Mouse (Mus musculus) heart, embryonic 16.5 days (tissue): ENCODE data around the gene Gngt2. TPM values are rescaled to one million over a fixed set of nuclear protein-coding genes. Genes with fewer than 3 reads are reported as not detected.

ENCODE experiments used
- ATAC-seq: fragments of 200-750 bp; cut with Nextera tagmentation; replicated peaks from 2 replicates; pipeline ENCODE4 v1.8.0; 2017; ENCODE audit warnings: moderate number of reproducible peaks; ENCODE audit not compliant: insufficient read depth, low FRiP score; ENCODE audit errors: extremely low read depth
- H3K27ac ChIP-seq: fragments of 300-500 bp; sonication (generic); 2 replicates; pipeline ENCODE4 v1.5.1; 2014; ENCODE audit warnings: mild to moderate bottlenecking, low read length, control low read depth, moderate library complexity
- H3K27me3 ChIP-seq: fragments of 300-500 bp; sonication (generic); 2 replicates; pipeline ENCODE4 v1.6.1; 2014; ENCODE audit warnings: low read length, mixed read lengths; ENCODE audit not compliant: control insufficient read depth, insufficient read depth
- H3K36me3 ChIP-seq: fragments of 300-500 bp; sonication (generic); 2 replicates; pipeline ENCODE4 v1.6.1; 2014; ENCODE audit not compliant: control insufficient read depth, insufficient read depth
- H3K4me1 ChIP-seq: fragments of 300-500 bp; sonication (generic); 2 replicates; pipeline ENCODE4 v1.6.1; 2014; ENCODE audit warnings: low read length, mixed read lengths; ENCODE audit not compliant: control insufficient read depth, insufficient read depth
- H3K4me2 ChIP-seq: fragments of 300-500 bp; sonication (generic); 2 replicates; pipeline ENCODE4 v1.6.1; 2014; ENCODE audit warnings: low read depth, mild to moderate bottlenecking, control low read depth, low read length
- H3K4me3 ChIP-seq: fragments of 300-500 bp; sonication (generic); 2 replicates; pipeline ENCODE4 v1.5.1; 2014; ENCODE audit warnings: mild to moderate bottlenecking, control low read depth, low read length
- H3K9ac ChIP-seq: fragments of 300-500 bp; sonication (generic); 2 replicates; pipeline ENCODE4 v1.6.1; 2014; ENCODE audit warnings: low read length, control low read depth
- H3K9me3 ChIP-seq: fragments of 300-500 bp; sonication (generic); replicated peaks from 2 replicates; pipeline ENCODE4 v1.6.1; 2016; ENCODE audit warnings: low read length; ENCODE audit not compliant: control insufficient read depth
- WGBS: fragments of 180-500 bp; shearing (Covaris S2); extraction: QIAGEN DNeasy Blood & Tissue Kit; methylation state at CpG from one replicate; pipeline ENCODE4 v1.1.7; 2014; 5-methylcytosine and 5-hydroxymethylcytosine counted together
- polyA plus RNA-seq: library from polyadenylated mRNA; unstranded; fragments of >200 nt; fragmentation: Nextera tagmentation; extraction: Ambion mirVana; gene quantifications from 2 replicates; pipeline ENCODE4 v1.2.1, GENCODE M21; 2015

The Gngt2 gene
- polyA plus RNA-seq, 1 experiment from 2014 or later, result 34.7 TPM

DNA sequence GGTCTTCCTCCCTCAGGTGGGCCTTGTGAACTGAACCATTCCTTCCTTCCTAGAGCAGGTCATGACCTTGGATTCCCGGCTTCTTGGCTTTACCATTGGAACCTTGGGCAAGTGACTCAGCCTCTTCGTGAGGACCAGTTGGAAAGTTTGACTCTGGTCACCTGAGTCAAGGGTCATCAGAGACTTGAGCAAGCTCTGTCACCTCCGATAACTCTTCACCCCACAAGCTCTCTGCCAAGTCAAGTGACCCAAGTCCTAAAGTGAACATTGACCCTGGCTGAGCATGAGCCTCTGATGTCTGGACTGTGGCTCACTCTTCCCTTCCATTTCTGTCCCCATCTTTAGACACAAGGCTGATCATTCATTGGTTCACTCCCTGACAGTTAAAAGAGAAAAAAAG is 15.5 kb upstream of the Gngt2 start:
- H3K4me1 ChIP-seq, result peaks cover 12% of the 10 kb centered on the region
- H3K4me2 ChIP-seq, result no peak overlapping the region
- no peak overlapping the region for H3K9ac ChIP-seq
- 89% methylated on average over 3 of the region's 3 CpGs for WGBS
- no peak for ATAC-seq
- H3K27me3 ChIP-seq, result no peaks in the 10 kb centered on the region
- H3K9me3 ChIP-seq, result no peaks in the 10 kb centered on the region
- no peaks in the 10 kb centered on the region for H3K36me3 ChIP-seq
- H3K27ac ChIP-seq, result no peak overlapping the region
- H3K4me3 ChIP-seq, result no peak overlapping the region

DNA sequence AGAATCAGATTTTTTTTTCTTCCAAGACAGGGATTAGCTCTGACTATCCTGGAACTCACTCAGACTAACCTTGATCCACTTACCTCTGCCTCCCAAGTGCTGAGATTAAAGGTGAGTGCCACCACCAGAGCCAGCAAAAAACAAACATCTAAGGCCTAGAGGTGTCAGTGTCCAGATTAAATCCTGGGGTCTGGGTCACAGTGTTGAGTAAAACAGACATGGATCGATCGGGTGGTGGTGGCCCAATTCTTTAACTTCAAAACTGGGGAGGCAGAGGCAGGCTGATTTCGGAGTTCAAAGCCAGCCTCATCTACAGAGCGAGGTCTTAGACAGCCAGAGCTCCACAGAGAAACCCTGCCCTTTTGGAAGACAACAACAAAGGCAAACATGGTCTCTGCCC is 14.6 kb upstream of the Gngt2 start:
- Histone ChIP-seq H3K36me3 (no peaks in the 10 kb centered on the region), H3K4me1 (peaks cover 20% of the 10 kb centered on the region), H3K4me2 (no peak overlapping the region), H3K9ac (no peak overlapping the region), H3K9me3 (no peaks in the 10 kb centered on the region), H3K27ac (no peak overlapping the region), H3K27me3 (no peaks in the 10 kb centered on the region), H3K4me3 (no peak overlapping the region)
- no peak for ATAC-seq
- 92% methylated on average over 4 of the region's 4 CpGs for WGBS

- under 1% methylated on average over 76 of the region's 78 CpGs for WGBS
- peak; percentile 95 for ATAC-seq
- Histone ChIP-seq H3K9ac (peak within 1 kb of the TSS; percentile 73), H3K27ac (peak within 1 kb of the TSS; percentile 74), H3K9me3 (no peaks in the 10 kb centered on the region), H3K27me3 (peaks cover 9% of the 10 kb centered on the region), H3K4me2 (peak within 1 kb of the TSS; percentile 79), H3K36me3 (no peaks in the 10 kb centered on the region), H3K4me3 (peak within 1 kb of the TSS; percentile 63), H3K4me1 (peaks cover 20% of the 10 kb centered on the region)
These were observed 12.7 kb upstream of the Gngt2 start, which contains the start of gene Phospho1 for GRCm38 (mm10) chr11:95824071-95824876. TSS of gene Phospho1 (plus strand) at chr11:95824499.

GRCm38 (mm10) chr11:95824877-95825243 is 12.2 kb upstream of the Gngt2 start:
- Histone ChIP-seq H3K4me2 (peak overlapping the region; percentile 79), H3K4me3 (peak overlapping the region; percentile 63), H3K36me3 (no peaks in the 10 kb centered on the region), H3K4me1 (peaks cover 21% of the 10 kb centered on the region), H3K27me3 (peaks cover 15% of the 10 kb centered on the region), H3K9ac (peak overlapping the region; percentile 73), H3K27ac (peak overlapping the region; percentile 74), H3K9me3 (no peaks in the 10 kb centered on the region)
- peak; percentile 60 for ATAC-seq
- WGBS, result 0% methylated on average over 11 of the region's 11 CpGs

GRCm38 (mm10) chr11:95825625-95826024 is 11.4 kb upstream of the Gngt2 start:
- Histone ChIP-seq H3K4me3 (peak overlapping the region; percentile 63), H3K27ac (no peak overlapping the region), H3K9ac (peak overlapping the region; percentile 73), H3K4me1 (peaks cover 28% of the 10 kb centered on the region), H3K36me3 (no peaks in the 10 kb centered on the region), H3K9me3 (no peaks in the 10 kb centered on the region), H3K27me3 (peaks cover 23% of the 10 kb centered on the region), H3K4me2 (peak overlapping the region; percentile 79)
- ATAC-seq, result no peak
- WGBS, result 37% methylated on average over 3 of the region's 3 CpGs

DNA sequence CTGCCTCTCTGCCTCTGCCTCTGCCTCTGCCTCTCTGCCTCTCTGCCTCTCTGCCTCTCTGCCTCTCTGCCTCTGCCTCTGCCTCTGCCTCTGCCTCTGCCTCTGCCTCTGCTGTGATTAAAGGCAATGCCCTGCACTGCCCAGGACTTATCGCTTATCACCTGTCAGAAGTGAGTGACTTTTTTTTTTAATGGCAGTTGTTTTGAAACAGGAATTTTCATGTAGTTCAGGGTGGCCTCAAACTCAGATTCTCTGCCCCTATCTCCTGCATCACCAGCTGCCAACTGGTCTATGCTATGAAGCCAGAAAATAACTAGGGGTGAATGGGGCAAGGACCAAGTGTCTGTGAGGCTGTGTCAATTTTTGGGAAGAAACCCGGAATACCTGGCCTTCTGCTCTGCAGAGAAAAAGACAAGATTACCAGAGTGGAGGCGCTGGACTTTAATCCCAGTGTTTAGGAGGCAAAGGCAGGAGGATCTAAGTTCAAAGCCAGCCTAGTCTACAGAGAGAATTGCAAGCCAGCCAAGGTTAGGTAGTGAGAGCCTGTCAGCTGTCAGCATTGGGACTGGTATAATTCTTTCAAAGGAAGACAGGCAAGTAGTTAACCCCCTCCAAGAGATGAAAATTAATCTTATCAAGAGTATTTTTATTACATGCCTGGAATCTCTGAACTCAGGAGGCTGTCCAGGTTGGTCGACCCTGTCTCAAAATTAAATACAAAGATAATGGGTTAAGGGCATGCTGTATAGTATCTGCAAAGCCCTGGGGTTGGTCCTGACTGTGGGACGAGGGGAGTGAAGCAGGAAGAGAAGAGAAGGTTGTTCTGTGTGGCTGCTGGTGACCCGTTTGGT is 10.5 kb upstream of the Gngt2 start:
- ATAC-seq, result no peak
- Histone ChIP-seq H3K27ac (no peak overlapping the region; the same call in 1 of the 2 replicates), H3K9ac (no peak overlapping the region), H3K4me2 (no peak overlapping the region), H3K9me3 (no peaks in the 10 kb centered on the region), H3K36me3 (no peaks in the 10 kb centered on the region), H3K27me3 (peaks cover 31% of the 10 kb centered on the region), H3K4me1 (peaks cover 35% of the 10 kb centered on the region), H3K4me3 (no peak overlapping the region)
- WGBS, result 48% methylated on average over 6 of the region's 6 CpGs

- no peak for ATAC-seq
- Histone ChIP-seq H3K4me2 (no peak overlapping the region), H3K9ac (peak overlapping the region; percentile 50; the same call in 1 of the 2 replicates), H3K9me3 (no peaks in the 10 kb centered on the region), H3K36me3 (no peaks in the 10 kb centered on the region), H3K4me3 (no peak overlapping the region), H3K4me1 (peaks cover 35% of the 10 kb centered on the region), H3K27ac (peak overlapping the region; percentile 51), H3K27me3 (peaks cover 36% of the 10 kb centered on the region)
- WGBS, result 19% methylated on average over 3 of the region's 3 CpGs
These were observed 9.9 kb upstream of the Gngt2 start for GRCm38 (mm10) chr11:95827168-95827447.

- Histone ChIP-seq H3K4me2 (no peak overlapping the region), H3K36me3 (no peaks in the 10 kb centered on the region), H3K27me3 (peaks cover 39% of the 10 kb centered on the region), H3K4me3 (no peak overlapping the region), H3K27ac (peak overlapping the region; percentile 51), H3K9me3 (no peaks in the 10 kb centered on the region), H3K4me1 (peaks cover 35% of the 10 kb centered on the region), H3K9ac (peak overlapping the region; percentile 50; the same call in 1 of the 2 replicates)
- no peak for ATAC-seq
- WGBS, result 20% methylated on average over 3 of the region's 3 CpGs
These were observed 9.4 kb upstream of the Gngt2 start for GRCm38 (mm10) chr11:95827464-95828085.
